Mouse (Mus musculus) testis, adult 2 months (tissue): ENCODE results near the gene Als2.

Experiments
- CTCF ChIP-seq: fragments of 200-500 bp; IDR thresholded peaks from 2 replicates; pipeline ENCODE4 v1.5.1; 2012; ENCODE audit warnings: low read depth, mild to moderate bottlenecking, inconsistent platforms, low read length, moderate library complexity; ENCODE audit not compliant: control insufficient read depth, insufficient read depth, insufficient replicate concordance
- POLR2A ChIP-seq: fragments of 200-500 bp; IDR thresholded peaks from 2 replicates; pipeline ENCODE4 v1.6.1; 2012; ENCODE audit warnings: low read depth, mild to moderate bottlenecking, inconsistent platforms, low read length, moderate library complexity; ENCODE audit not compliant: control insufficient read depth

DNA sequence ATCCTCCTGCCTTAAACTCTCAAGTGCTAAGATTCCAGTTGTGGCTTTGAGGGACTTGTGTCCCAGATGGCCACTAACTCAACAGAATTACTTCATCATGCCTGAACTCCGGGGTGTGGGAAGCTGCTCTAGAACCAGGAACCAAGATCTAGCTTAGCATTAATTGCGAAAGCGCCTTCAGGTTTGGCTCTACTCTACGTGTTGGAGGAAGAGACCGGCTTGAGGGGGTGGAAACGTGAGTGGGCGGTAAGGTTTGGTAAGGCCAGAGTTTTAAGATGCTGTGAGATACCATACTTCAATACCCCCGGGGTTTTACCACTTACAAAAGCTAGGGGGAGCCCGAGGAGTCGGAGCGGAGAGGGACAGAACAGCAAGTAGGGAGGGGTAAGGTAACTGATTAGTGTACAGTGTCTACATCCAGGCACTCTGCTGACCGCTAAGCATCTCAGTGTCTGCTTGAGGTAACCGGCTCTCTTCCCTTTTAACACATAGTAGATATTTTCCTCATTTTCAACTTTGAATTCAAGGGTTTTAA lies 49.4 kb upstream of the Als2 start:
- TF ChIP-seq CTCF (peak; percentile 5; the same call in 1 of the 2 replicates), POLR2A (no peak)
